Mouse (Mus musculus) forebrain, postnatal 0 days (tissue): ENCODE data around the gene Kdm2b. TPM values are rescaled to one million over a fixed set of nuclear protein-coding genes. Genes with fewer than 3 reads are reported as not detected.

Experiments
- ATAC-seq: fragments of 200-750 bp; cut with Nextera tagmentation; 2 replicates; pipeline ENCODE4 v1.8.0; 2017; ENCODE audit warnings: mild to moderate bottlenecking, moderate library complexity
- DNase-seq: peaks from one replicate; pipeline ENCODE4 v3.0.0-alpha.2; 2015
- H3K27ac ChIP-seq: fragments of 300-500 bp; sonication (generic); 2 replicates; pipeline ENCODE4 v1.5.1; 2014; ENCODE audit warnings: low read depth, mild to moderate bottlenecking, antibody characterized with exemption, low read length, moderate library complexity, mixed read lengths
- H3K27me3 ChIP-seq: fragments of 300-500 bp; sonication (generic); 2 replicates; pipeline ENCODE4 v1.6.1; 2014; ENCODE audit warnings: mild to moderate bottlenecking, low read length, mixed read lengths; ENCODE audit not compliant: insufficient read depth
- H3K36me3 ChIP-seq: fragments of 300-500 bp; sonication (generic); 2 replicates; pipeline ENCODE4 v1.6.1; 2014; ENCODE audit warnings: mild to moderate bottlenecking, moderate library complexity; ENCODE audit not compliant: insufficient read depth
- H3K4me1 ChIP-seq: fragments of 300-500 bp; sonication (generic); 2 replicates; pipeline ENCODE4 v1.6.1; 2014; ENCODE audit warnings: antibody characterized with exemption; ENCODE audit not compliant: insufficient read depth
- H3K4me2 ChIP-seq: fragments of 300-500 bp; sonication (generic); 2 replicates; pipeline ENCODE4 v1.6.1; 2014; ENCODE audit warnings: low read depth, mild to moderate bottlenecking, moderate library complexity
- H3K4me3 ChIP-seq: fragments of 300-500 bp; sonication (generic); 2 replicates; pipeline ENCODE4 v1.5.1; 2014; ENCODE audit warnings: low read depth, low read length, mixed read lengths
- H3K9ac ChIP-seq: fragments of 300-500 bp; sonication (generic); 2 replicates; pipeline ENCODE4 v1.6.1; 2014; ENCODE audit warnings: mild to moderate bottlenecking
- H3K9me3 ChIP-seq: fragments of 300-500 bp; sonication (generic); 2 replicates; pipeline ENCODE4 v1.6.1; 2016; ENCODE audit warnings: low read length
- CTCF ChIP-seq: sonication (generic); IDR thresholded peaks from 2 replicates; pipeline ENCODE4 v1.5.1; 2016; ENCODE audit warnings: antibody characterized with exemption, control low read depth, low read depth
- WGBS: fragments of 180-500 bp; shearing (Covaris S2); extraction: QIAGEN DNeasy Blood & Tissue Kit; methylation state at CpG from one replicate; pipeline ENCODE4 v1.1.7; 2014; 5-methylcytosine and 5-hydroxymethylcytosine counted together
- polyA plus RNA-seq: library from polyadenylated mRNA; unstranded; fragments of >200 nt; fragmentation: Nextera tagmentation; extraction: Ambion mirVana; gene quantifications from 2 replicates; pipeline ENCODE4 v1.2.1, GENCODE M21; 2015
- total RNA-seq: library from RNA; depleted of rRNA; stranded (reverse); fragments of >200 nt; gene quantifications from 2 replicates; pipeline ENCODE4 v1.2.3, GENCODE M21; 2014

The Kdm2b gene
- total and polyA plus RNA-seq, 2 experiments from 2014 or later: 91.7 to 127 TPM

DNA sequence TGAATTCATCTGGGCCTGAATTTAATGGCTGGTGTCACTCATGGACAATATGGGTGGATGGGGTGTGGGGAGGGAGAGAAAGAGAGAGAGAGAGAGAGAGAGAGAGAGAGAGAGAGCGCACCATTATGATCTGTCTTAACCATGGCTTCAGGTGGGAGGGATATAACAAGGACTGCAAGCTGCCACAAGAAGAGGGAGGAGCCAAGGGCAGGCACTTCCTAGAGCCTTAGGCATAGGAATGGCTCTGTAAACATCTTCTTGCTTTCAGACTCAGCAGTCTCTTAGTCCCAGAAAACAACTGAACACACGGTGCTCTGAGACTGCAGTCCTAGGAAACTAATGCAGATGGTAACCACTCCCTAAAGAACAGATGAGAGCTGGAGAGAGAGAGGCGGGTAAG is 61.3 kb downstream of the Kdm2b start:
- ATAC-seq (no peak), DNase-seq (no peak)
- no peaks in the 10 kb centered on the region for H3K9me3 ChIP-seq
- H3K9ac ChIP-seq: no peak overlapping the region
- peaks cover 4% of the 10 kb centered on the region for H3K4me1 ChIP-seq
- H3K27me3 ChIP-seq: no peaks in the 10 kb centered on the region
- H3K4me2 ChIP-seq: no peak overlapping the region
- H3K36me3 ChIP-seq: peaks cover 22% of the 10 kb centered on the region
- H3K27ac ChIP-seq: no peak overlapping the region
- H3K4me3 ChIP-seq: no peak overlapping the region
- WGBS: 80% methylated on average over 3 of the region's 3 CpGs
- TF ChIP-seq CTCF: no peak

DNA sequence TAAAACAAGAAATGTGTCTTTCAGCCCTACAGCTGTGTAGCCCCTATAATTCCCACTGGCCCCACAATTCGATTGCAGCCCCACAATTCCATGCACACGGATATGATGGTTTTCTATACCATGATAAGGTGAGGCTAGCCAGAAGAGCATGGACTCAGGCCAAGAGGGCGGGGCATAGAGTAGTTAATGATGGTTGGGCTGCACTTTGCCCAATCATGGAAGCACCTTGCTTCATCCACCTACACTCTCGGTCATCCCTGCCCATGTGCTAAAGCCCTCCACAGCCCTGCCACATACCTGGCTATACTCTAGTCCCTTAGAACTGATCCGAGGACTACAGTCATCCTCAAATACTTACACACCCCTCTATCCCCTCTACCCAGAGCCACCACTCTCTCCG is 61.9 kb downstream of the Kdm2b start:
- 82% methylated on average over 6 of the region's 6 CpGs for WGBS
- Histone ChIP-seq H3K9ac (no peak overlapping the region), H3K9me3 (no peaks in the 10 kb centered on the region), H3K36me3 (peaks cover 18% of the 10 kb centered on the region), H3K4me3 (no peak overlapping the region), H3K4me2 (no peak overlapping the region), H3K27ac (no peak overlapping the region), H3K27me3 (no peaks in the 10 kb centered on the region), H3K4me1 (peaks cover 4% of the 10 kb centered on the region)
- TF ChIP-seq CTCF: no peak
- ATAC-seq (no peak), DNase-seq (no peak)

DNA sequence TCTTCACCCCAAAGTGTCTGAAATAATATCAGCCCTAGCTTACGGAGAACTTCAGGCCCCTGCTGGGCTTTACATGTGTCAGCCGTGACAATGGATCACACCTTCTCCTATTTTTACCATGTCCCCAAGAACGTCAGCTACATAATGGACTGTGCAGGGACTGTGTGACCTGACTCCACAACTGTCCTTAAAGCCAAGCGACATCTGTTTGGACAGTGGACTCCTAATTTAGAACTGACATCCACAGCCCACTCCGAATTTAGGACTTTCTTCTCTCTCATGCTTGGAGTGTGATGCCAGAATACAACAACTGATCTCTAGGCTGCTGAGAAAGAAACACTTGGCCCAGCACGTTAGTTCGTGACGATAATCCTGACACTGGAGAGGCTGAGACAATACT is 62.5 kb downstream of the Kdm2b start:
- Histone ChIP-seq H3K27me3 (no peaks in the 10 kb centered on the region), H3K4me1 (peaks cover 4% of the 10 kb centered on the region), H3K27ac (no peak overlapping the region), H3K4me2 (no peak overlapping the region), H3K4me3 (no peak overlapping the region), H3K36me3 (peaks cover 12% of the 10 kb centered on the region; the same call in 1 of the 2 replicates), H3K9ac (no peak overlapping the region), H3K9me3 (no peaks in the 10 kb centered on the region)
- no peak for TF ChIP-seq CTCF
- no peak for ATAC-seq
- WGBS: 65% methylated on average over 8 of the region's 8 CpGs
- no peak for DNase-seq

DNA sequence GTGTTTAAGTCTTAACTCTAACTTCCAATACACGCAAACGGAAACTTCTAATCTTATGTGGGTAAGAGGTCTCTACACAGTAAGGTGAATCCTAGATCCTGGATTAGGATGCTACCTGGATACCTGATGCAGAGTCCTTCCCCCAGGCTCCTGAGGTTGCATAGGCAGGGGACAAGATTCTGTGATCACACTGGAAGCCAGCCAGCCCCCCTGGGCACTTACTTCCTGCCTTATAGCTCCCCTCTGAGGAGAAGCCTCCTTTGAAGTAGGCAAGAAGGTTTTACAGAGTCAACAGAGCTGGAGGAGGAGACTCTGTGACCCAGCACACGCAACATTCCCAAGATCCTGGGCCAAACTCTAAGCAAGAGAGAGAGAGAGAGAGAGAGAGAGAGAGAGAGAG is 63.3 kb downstream of the Kdm2b start:
- Histone ChIP-seq H3K9ac (no peak overlapping the region), H3K27ac (peak overlapping the region; percentile 54; the same call in 1 of the 2 replicates), H3K27me3 (no peaks in the 10 kb centered on the region), H3K4me3 (no peak overlapping the region), H3K36me3 (0 out of 2 replicates have a peak, but pooled peaks cover 4% of the 10 kb centered on the region), H3K4me2 (no peak overlapping the region), H3K4me1 (peaks cover 4% of the 10 kb centered on the region), H3K9me3 (no peaks in the 10 kb centered on the region)
- ATAC-seq (no peak), DNase-seq (no peak)
- 76% methylated on average over 3 of the region's 3 CpGs for WGBS
- TF ChIP-seq CTCF: no peak

DNA sequence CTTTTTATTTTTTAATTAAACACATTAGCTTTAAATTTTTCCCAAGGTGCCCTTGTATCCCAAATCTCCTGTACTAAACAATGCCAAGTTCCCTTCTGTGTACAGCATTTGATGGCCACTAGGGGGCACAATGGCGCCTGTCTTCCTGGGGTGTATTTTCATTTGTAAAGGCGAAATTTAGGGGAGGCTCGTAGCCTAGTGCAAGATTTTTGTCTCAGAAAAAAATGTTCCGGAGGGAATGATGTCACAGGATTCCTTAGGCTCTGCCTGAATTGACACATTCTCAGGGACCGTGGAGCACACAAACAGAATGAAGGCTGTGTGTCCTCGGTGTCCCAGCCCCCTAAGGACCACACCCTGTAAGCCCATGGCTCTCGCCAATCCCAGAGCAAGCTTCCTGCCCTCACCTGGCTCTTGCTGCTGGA is 64.1 kb downstream of the Kdm2b start:
- no peak overlapping the region for H3K4me3 ChIP-seq
- peak; percentile 84 for DNase-seq
- 21% methylated on average over 7 of the region's 7 CpGs for WGBS
- peak overlapping the region; percentile 54; the same call in 1 of the 2 replicates for H3K27ac ChIP-seq
- peaks cover 4% of the 10 kb centered on the region for H3K4me1 ChIP-seq
- peak overlapping the region; percentile 26; the same call in 1 of the 2 replicates for H3K4me2 ChIP-seq
- no peak overlapping the region for H3K9ac ChIP-seq
- H3K36me3 ChIP-seq: 0 out of 2 replicates have a peak, but pooled peaks cover 3% of the 10 kb centered on the region
- TF ChIP-seq CTCF: peak; percentile 90
- no peaks in the 10 kb centered on the region for H3K9me3 ChIP-seq
- peak; percentile 84 for ATAC-seq
- H3K27me3 ChIP-seq: no peaks in the 10 kb centered on the region

DNA sequence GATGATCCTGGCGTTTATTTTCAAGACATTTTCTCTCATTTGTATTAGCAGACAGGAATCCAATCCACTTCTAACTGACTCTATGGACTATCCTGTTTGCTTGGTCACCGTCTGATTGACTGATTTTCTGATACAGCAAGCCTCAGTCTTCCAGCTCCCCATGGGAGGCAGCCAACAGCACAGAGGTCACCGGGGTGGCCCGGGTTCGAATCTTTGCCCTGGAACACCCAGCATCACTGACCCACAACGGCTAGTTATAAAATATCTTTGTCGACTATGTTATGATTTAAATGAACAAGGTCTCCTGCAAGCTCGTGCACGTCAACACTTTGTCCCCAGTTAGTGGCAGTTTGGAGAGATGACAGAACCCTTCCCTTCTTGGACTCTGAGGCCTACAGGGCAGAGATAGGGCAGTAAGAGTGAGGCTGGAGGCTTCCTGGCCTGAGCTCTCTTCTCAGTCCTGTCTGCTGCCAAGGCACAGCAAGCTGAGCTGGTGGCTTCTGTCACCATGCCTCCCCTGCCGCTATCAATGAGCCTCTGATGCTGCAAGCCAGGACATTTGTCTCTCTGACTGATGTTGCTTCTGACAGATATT is 65.7 kb downstream of the Kdm2b start:
- Histone ChIP-seq H3K9me3 (no peaks in the 10 kb centered on the region), H3K4me1 (peaks cover 4% of the 10 kb centered on the region), H3K4me3 (no peak overlapping the region), H3K27me3 (no peaks in the 10 kb centered on the region), H3K27ac (no peak overlapping the region), H3K36me3 (0 out of 2 replicates have a peak, but pooled peaks cover 3% of the 10 kb centered on the region), H3K9ac (no peak overlapping the region), H3K4me2 (no peak overlapping the region)
- 92% methylated on average over 10 of the region's 10 CpGs for whole genome bisulfite sequencing
- ATAC-seq (no peak), DNase-seq (no peak)
- TF ChIP-seq CTCF: no peak

DNA sequence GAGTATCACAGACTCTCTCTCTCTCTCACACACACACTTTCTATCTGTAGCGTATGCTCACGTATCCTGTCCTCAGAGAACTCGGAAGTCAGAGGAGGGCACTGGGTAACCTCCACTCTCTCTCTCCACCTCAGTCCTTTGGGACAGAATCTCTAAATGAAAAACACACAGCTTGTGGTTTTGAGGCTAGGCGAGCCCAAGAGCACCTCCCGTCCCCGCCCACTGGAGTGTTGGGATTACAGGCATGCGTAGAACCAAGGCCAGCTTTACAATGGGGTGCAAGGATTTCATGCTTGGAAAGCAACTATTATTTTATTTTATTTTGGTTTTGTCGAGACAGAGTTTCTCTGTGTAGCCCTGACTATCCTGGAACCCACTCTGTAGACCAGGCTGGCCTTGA is 67.7 kb downstream of the Kdm2b start:
- Histone ChIP-seq H3K36me3 (0 out of 2 replicates have a peak, but pooled peaks cover 3% of the 10 kb centered on the region), H3K9ac (no peak overlapping the region), H3K9me3 (no peaks in the 10 kb centered on the region), H3K27me3 (no peaks in the 10 kb centered on the region), H3K27ac (no peak overlapping the region), H3K4me1 (peaks cover 4% of the 10 kb centered on the region), H3K4me3 (no peak overlapping the region), H3K4me2 (no peak overlapping the region)
- 94% methylated on average over 8 of the region's 8 CpGs for WGBS
- DNase-seq: no peak
- no peak for ATAC-seq
- no peak for TF ChIP-seq CTCF
